Mouse (Mus musculus): ENCODE data around the gene Serinc2.

Gene Serinc2

GRCm38 (mm10) chr4:130279105-130279504 lies at the start of gene Serinc2:
TSS of gene Serinc2 (minus strand) at chr4:130279205.
- no peak for DNase-seq

GRCm38 (mm10) chr4:130327366-130327765 lies 48.4 kb upstream of the Serinc2 start:
- DNase-seq: no peak

DNA sequence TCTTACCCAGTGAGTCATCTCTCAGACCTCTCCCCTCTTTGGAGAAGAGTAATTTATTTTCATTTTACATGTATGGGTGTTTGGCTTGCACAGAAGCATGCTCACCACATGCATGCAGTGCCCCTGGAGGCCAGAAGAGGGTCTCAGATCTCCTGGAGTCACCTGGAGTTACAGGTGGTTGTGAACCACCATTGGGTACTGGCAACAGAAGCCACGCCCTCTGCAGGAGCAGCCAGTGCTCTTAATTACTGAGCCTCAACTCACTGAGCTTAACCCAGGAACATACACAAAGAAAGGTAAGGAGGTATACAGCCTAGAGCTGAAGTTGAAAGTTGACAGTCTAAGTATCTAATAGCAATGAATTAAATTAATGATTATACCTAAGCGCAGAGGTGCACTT lies 46.4 kb upstream of the Serinc2 start:
- no peak for DNase-seq

DNA sequence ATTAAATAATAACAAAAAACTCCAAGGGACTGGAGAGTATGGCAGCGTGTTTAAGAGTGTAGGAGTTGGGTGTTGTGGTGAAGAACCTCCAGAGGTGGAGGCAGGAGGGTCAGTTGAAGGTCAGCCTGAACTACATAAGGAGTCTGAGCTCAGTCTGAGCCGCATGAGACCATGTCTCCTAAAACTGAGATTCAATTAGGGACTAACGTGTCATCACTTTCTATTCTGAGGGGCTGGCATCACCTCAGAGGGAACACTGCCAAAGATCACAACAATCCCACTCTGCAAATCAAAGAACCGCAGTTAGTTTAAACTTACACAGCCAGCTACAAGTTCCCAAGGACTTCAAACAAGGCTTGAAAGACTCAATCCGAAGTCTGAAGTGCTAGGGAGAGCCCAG lies 44.6 kb upstream of the Serinc2 start:
- DNase-seq: no peak

- DNase-seq: no peak
Observed at GRCm38 (mm10) chr4:130323165-130323564, 44.2 kb upstream of the Serinc2 start.

- no peak for DNase-seq
Observed at GRCm38 (mm10) chr4:130322567-130322966, 43.6 kb upstream of the Serinc2 start.

DNA sequence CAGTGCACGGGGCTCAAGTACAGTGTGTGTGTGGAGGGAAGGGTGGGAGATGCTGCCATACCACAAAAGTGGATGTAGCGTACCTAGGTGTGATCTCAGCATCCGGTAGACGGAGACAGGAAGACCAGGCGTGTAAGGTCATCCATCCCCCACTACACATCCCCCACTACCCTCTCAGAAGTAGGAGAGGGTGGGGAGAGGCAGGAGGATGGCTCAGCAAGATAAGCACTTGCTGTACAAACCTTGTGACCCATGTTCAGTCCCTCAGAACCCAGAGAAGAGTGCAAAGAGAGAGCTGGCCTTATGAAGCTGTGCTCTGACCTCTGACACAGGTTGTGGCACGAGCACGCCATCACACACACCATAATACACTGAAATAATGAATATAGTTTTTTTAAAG lies 42.6 kb upstream of the Serinc2 start:
- no peak for DNase-seq

DNA sequence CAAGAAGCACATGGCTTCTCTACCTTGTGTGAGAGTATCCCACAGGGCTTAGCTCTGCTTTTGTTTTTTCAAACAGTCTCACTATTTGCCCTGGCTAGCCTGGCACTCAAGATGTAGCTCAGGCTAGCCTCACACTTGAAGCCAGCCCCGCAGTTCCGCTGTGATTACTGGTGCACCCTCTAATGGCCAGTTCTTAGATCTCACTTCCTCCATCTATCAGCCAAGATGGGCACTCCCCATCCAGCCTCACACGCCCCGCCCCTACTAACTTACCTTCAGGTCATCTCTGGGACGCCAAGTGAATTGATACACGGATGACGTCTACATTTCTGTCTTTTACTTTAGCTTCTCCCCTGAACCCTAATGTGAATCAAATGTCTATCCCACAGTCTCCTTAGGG lies 40.6 kb upstream of the Serinc2 start:
- no peak for DNase-seq

- DNase-seq: no peak
Observed at GRCm38 (mm10) chr4:130318122-130318521, 39.1 kb upstream of the Serinc2 start.

DNA sequence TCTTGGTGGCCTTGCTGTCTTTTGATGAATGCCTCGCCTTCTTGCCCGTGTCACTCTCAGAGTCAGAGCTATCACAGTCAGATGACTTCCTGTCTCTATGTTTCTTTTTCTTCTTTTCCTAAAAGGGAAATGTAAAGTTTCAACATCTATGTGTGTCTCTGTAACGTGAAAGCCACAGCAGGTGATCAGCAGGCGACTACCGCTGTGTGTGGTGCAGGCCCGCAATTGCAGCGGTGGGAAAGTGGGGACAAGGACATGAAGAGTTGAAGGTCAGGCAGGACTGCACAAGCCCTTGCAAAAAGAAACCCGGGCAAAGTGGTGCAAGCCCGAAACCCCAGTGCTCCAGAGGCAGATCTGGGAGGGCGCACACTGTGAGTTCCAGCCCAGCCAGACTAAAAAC lies 37.7 kb upstream of the Serinc2 start:
- no peak for DNase-seq

DNA sequence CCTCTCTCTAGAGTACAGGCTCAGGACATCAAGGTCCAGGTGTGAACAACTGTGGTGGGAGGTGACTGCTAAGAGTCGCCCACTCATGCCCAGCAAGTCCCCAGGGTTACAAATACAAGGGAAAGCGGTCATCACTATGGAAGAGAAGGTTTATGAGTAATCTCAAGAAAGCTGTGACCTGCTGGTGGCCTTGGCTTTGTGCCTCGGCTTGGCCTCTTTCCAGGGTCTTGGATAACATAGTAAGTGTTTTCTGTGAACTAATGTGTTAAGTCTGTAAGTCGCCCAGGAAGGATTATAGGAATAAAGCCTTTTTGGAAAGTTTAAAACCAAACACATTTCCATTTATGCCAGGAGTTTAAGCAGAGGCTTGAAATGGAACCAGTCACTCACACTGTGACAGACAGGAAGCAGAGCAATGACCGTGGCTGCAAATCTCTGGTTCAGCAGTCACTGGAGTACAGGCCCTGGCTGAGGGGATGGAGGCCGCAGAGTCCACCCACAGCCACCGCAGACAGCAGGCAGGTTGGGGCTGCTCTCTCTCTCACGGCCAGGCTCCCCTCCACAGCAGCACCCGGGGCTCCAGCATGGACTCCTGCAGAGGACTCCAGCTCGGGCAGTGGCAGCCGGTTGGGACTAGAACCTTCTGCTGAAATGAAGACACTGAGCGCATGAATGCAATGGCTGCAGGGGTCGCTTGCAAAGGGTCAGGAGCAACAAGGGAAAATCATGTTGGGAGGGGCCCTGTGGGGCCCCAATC lies 36.9 kb upstream of the Serinc2 start:
- peak; percentile 85 for DNase-seq

DNA sequence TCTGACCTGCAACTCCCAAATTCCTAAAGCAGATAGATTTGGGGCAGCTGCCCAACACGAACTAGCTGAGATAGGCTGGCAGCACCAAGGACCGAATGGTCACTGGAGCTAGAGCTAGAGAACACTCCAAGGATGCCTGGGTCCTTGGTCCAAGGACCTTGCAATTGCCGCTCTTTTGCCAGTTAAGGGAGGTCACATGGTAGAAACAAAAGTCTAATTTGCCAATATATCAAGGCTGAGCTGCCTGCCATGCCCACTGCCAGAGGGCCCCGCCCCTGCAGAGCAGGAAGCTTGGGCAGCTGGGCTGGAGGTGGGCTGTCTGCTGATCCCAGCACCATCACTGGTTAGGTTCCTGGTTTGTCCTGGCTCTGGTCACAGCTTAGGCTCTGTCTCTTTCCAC lies 34.5 kb upstream of the Serinc2 start:
- DNase-seq: no peak

- no peak for DNase-seq
Observed at GRCm38 (mm10) chr4:130312526-130312925, 33.5 kb upstream of the Serinc2 start.

- DNase-seq: no peak
Observed at GRCm38 (mm10) chr4:130309254-130309653, 30.2 kb upstream of the Serinc2 start.

DNA sequence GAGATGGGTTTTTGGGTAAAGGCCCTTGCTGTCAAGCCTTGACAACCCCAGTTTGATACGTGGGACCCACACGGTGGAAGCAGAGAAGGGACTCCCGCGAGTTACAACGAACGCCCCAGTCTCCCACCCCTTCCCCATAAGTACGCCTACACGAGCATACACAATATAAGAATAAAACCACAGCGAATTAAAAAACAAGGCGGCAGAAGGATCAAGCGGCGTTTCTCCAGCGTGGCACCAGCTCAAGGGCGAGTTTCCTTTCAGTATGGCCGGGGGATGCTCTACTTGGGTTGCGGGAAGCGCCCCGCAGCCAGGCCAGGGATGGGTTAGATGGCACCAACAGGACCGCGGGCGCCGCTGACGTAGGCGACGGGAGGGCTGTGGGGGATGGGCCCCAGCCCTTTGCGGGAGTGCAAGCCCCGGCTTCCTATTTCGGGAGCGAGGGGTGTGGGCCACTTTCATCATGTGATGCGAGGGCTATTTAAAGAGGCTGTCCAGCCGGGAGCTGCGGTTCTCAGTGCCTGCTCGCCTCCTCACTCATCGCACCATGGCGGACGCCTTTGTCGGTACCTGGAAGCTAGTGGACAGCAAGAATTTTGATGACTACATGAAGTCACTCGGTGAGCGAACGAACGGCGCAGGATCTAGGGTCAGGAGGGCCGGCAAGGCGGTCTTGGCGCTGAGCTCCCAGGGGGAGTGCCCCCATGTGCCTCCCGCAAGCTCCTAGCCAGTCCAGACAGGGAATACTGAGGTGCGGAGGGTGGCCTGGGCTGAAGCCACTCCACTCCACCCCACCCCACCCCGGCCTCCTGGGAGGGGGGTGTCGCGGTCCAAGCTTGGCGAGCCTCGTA lies 29.5 kb upstream of the Serinc2 start, which contains the start of the genes Fabp3 and Gm10570:
Fabp3 (plus strand) TSS at position 365 of the 851 bp plus-strand sequence.
Gm10570 (minus strand) TSS at position 444 of the 851 bp plus-strand sequence.
- peak; percentile 72 for DNase-seq

DNA sequence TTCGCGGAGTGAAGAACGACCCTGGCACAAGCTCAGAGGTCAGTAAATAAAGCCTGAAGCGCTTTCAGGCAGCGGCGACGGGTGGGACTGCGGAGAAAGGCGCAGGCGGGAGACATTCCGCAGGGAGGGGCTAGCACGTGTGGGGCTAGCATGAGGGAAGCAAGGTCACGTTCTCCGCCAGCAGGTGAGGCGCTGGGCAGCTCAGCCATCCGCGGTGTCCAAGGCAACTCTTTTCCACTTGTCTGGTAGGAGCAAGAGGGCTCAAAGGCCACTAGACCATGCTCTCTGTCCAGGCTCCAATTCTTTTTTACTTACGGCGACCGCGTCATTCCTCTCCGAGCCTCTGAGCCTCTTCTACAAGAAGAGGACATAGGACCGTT lies 28.8 kb upstream of the Serinc2 start:
- DNase-seq: peak; percentile 89

GRCm38 (mm10) chr4:130306796-130307630 lies 28.0 kb upstream of the Serinc2 start:
- peak; percentile 44 for DNase-seq

DNA sequence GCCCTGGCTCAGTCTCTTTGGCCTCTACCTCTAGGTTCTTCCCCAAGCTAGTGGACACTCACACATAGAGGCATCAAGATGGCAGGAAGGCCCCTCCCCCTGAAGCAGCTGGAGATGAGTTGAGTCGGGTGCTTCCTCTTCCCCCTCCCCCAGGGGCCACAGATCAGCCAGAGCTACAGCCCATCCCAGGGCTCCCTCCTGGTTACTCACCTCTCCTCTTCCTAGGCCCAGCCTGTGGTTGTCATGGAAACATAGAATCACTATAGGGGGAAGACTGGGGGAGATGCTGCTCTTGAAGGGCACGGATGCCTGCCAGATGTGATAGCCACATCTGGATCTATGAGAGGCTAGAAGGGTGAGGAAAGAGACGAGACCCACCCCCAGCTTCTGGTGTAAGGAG lies 25.7 kb upstream of the Serinc2 start:
- DNase-seq: no peak

DNA sequence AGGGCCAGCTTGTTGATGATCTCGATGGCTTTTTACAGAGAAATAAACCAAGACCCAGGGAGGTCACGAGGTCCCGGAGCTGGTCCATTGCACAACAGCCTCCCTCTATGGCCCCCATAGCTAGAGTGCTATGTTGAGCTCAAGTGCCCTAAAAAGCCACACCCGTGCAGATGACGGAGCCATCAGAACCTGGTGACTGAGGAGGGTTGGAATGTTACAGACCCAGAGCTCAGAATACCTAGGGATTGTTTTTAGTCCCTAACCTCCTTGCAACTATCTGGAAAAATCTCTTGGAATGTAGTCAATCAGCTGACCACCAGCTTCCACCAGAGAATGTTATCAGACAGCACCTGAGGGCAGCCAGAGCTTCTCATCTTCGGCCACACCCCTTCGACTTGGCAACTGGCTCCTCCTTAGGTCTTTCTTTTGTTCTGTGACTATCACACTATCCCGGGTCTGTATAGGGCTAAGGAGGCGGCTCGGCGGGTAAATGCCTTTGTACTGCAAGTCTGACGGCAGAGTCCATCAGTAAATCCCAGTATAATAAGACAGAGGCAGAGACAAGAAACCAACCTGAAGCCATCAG lies 23.4 kb upstream of the Serinc2 start:
- no peak for DNase-seq

DNA sequence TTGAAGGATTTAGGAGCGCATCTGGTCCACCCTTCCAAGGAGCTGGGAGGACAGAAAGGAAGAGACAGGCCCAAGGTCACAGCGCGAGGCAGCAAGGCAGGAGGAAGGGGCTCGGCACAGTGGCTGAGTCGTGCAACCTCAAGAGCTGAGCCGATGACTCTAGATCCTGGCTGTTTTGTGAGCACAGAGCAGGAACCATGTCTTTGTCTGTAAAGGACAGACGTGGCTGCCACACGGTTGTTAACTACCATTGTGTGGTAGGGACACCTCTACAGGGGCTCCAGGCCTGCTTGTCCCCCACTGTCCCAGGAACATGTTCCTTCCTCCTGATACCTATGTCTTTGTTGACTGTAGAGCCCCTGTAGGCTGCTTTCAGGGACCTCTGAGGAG lies 20.6 kb upstream of the Serinc2 start:
- no peak for DNase-seq

DNA sequence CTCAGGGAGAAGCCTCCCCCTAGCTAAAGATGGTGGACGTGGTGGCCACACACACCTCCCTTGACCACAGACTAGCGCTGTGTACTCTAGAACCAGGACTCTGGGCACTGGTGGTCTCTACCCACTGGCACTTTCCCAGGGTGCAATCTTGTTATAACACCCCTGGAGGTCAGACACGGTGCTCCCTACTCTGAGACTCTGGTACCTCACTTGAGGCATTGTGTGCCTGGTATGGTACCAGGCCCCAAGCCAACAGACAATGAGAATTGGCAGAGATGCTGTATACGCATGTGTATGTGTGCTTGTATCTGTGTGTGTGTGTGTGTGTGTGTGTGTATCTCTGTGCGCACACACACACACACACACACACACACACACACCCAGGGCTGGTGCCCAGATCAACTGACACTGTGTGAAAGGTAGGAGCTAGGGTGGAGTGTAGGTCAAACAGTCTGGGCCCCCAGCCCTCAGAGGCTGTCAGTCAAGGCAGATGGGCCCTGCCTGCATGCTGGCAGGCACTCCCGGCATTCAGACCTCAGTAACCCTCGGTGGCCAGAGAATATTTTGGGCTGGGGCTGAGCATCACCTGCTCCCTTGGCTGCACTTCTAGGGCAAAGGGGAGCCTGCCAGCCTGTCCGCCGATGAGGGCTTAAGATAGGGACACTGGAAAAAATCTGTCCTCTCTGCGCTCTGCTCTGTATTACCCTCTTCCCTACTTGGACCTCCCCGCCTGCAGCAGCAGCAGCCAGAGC lies 20.0 kb upstream of the Serinc2 start:
- no peak for DNase-seq

- no peak for DNase-seq
Observed at GRCm38 (mm10) chr4:130297123-130297529, 18.1 kb upstream of the Serinc2 start.

All from kidney, postnatal 10 days (tissue).